Mouse (Mus musculus) heart, postnatal 0 days (tissue): ENCODE results near the gene Csnk1d. TPM values are rescaled to one million over a fixed set of nuclear protein-coding genes. Genes with fewer than 3 reads are reported as not detected.

Experiments used
- ATAC-seq: fragments of 200-750 bp; cut with Nextera tagmentation; 2 replicates; pipeline ENCODE4 v1.8.0; 2017; ENCODE audit warnings: low read depth, moderate number of reproducible peaks, moderate library complexity; ENCODE audit not compliant: insufficient read depth
- DNase-seq: peaks from one replicate; pipeline ENCODE4 v3.0.0-alpha.2; 2016; ENCODE audit warnings: low spot score
- H3K27ac ChIP-seq: fragments of 300-500 bp; sonication (generic); 2 replicates; pipeline ENCODE4 v1.5.1; 2014; ENCODE audit warnings: low read depth, mild to moderate bottlenecking
- H3K27me3 ChIP-seq: fragments of 300-500 bp; sonication (generic); 2 replicates; pipeline ENCODE4 v1.6.1; 2014; ENCODE audit warnings: low read length, mixed read lengths; ENCODE audit not compliant: control insufficient read depth, insufficient read depth
- H3K36me3 ChIP-seq: fragments of 300-500 bp; sonication (generic); replicated peaks from 2 replicates; pipeline ENCODE4 v1.6.1; 2014; ENCODE audit warnings: low read length, mixed read lengths; ENCODE audit not compliant: control insufficient read depth, insufficient read depth
- H3K4me1 ChIP-seq: fragments of 300-500 bp; sonication (generic); 2 replicates; pipeline ENCODE4 v1.6.1; 2014; ENCODE audit warnings: antibody characterized with exemption; ENCODE audit not compliant: control insufficient read depth, insufficient read depth
- H3K4me2 ChIP-seq: fragments of 300-500 bp; sonication (generic); 2 replicates; pipeline ENCODE4 v1.6.1; 2014; ENCODE audit warnings: low read depth, mild to moderate bottlenecking, low read length, moderate library complexity
- H3K4me3 ChIP-seq: fragments of 300-500 bp; sonication (generic); 2 replicates; pipeline ENCODE4 v1.5.1; 2014; ENCODE audit warnings: low read depth, low read length
- H3K9ac ChIP-seq: fragments of 300-500 bp; sonication (generic); replicated peaks from 2 replicates; pipeline ENCODE4 v1.6.1; 2014; ENCODE audit warnings: low read depth, low read length, mixed read lengths
- H3K9me3 ChIP-seq: fragments of 300-500 bp; sonication (generic); replicated peaks from 2 replicates; pipeline ENCODE4 v1.6.1; 2016; ENCODE audit warnings: low read length; ENCODE audit not compliant: control insufficient read depth
- CTCF ChIP-seq: IDR thresholded peaks from 2 replicates; pipeline ENCODE4 v1.5.1; 2016; ENCODE audit warnings: antibody characterized with exemption, control low read depth, low read depth
- EP300 ChIP-seq: IDR thresholded peaks from 2 replicates; pipeline ENCODE4 v1.6.1; 2016; ENCODE audit warnings: antibody characterized with exemption, low read depth
- WGBS: fragments of 180-500 bp; shearing (Covaris S2); extraction: QIAGEN DNeasy Blood & Tissue Kit; methylation state at CpG from one replicate; pipeline ENCODE4 v1.1.7; 2014; 5-methylcytosine and 5-hydroxymethylcytosine counted together
- polyA plus RNA-seq: library from polyadenylated mRNA; unstranded; fragments of >200 nt; fragmentation: Nextera tagmentation; extraction: Ambion mirVana; gene quantifications from 2 replicates; pipeline ENCODE4 v1.2.1, GENCODE M21; 2015
- total RNA-seq: library from RNA; depleted of rRNA; stranded (reverse); fragments of >200 nt; gene quantifications from 2 replicates; pipeline ENCODE4 v1.2.3, GENCODE M21; 2014; ENCODE audit warnings: low replicate concordance; rRNA removed

Gene Csnk1d
- total RNA-seq = 51.9 and 52.8 TPM in 2 replicates
- polyA plus RNA-seq = 42.0 and 46.7 TPM in 2 replicates

DNA sequence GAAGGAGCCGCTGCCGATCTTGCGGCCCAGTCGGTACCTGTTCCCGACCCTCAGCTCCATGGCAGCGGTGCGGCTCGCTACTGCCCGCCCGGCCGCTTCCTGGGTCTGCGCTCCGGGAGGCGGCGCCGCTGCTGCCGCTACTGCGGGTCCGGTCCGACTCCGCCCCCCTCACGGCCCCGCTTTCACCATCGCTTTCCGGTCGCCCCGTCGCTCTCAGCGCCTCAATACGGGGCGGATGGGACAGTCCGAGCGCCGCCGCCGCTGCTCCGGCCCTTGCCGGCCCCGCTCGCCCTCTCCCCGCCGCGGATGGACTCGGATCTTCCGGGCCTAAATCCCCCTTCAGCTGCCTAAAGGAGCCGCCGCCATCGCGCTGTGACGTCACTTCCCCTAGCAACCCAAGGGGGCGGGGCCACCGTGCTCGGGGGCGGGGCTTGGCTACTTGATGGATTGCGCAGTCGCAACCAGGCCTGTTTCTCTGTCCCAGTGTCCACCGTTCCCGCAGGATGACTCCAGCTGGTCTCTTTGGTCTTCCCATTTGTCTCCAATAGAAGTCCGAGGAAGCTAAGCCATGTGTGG, at the start of gene Csnk1d:
Gene Csnk1d, minus strand, starts transcription at position 380 of the 576 bp plus-strand sequence.
- H3K4me2 ChIP-seq = peak within 1 kb of the TSS; percentile 76
- H3K4me3 ChIP-seq = peak within 1 kb of the TSS; percentile 99
- H3K27me3 ChIP-seq = no peaks in the 10 kb centered on the region
- no peaks in the 10 kb centered on the region for H3K9me3 ChIP-seq
- DNase-seq (peak; percentile 93), ATAC-seq (peak; percentile 94)
- WGBS = 0% methylated on average over 57 of the region's 59 CpGs
- H3K27ac ChIP-seq = peak within 1 kb of the TSS; percentile 98
- peaks cover 35% of the 10 kb centered on the region for H3K4me1 ChIP-seq
- TF ChIP-seq EP300 (peak; percentile 75; the same call in 1 of the 2 replicates), CTCF (peak; percentile 7; the same call in 1 of the 2 replicates)
- peak within 1 kb of the TSS; percentile 100 for H3K9ac ChIP-seq
- peaks cover 5% of the 10 kb centered on the region; the same call in 1 of the 2 replicates for H3K36me3 ChIP-seq

DNA sequence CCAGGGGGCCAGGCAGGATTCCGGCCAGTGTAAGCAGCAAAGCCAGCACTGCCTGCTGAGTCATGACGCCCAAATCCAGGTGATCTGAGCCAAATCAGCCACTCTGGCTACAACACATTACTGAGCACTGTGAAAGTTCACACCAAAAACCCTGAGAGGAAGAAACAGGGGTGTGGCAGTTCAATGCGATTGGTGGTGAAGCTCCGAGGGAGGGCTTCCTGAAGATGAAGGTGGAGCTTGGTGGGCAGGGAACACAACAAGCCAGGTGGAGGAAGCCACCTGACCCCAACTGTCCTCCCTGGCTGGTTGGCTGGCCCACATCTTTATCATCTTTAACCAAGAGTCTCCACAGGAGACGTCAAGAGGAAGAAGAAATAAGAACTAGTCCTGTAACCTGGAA, 48.2 kb upstream of the Csnk1d start, which contains the start of gene Cd7:
Gene Cd7, minus strand, starts transcription at position 117 of the 400 bp plus-strand sequence.
- TF ChIP-seq EP300 (no peak), CTCF (no peak)
- H3K36me3 ChIP-seq = no peaks in the 10 kb centered on the region
- no peaks in the 10 kb centered on the region for H3K4me1 ChIP-seq
- H3K9me3 ChIP-seq = no peaks in the 10 kb centered on the region
- ATAC-seq (no peak), DNase-seq (no peak)
- H3K9ac ChIP-seq = no peak within 1 kb of the TSS
- no peak within 1 kb of the TSS for H3K4me2 ChIP-seq
- H3K27ac ChIP-seq = no peak within 1 kb of the TSS
- 0 out of 2 replicates have a peak, but pooled peaks cover 4% of the 10 kb centered on the region for H3K27me3 ChIP-seq
- 49% methylated on average over 5 of the region's 5 CpGs for WGBS
- no peak within 1 kb of the TSS for H3K4me3 ChIP-seq

- no peak for TF ChIP-seq EP300
- no peak for TF ChIP-seq CTCF
- Histone ChIP-seq H3K4me2 (no peak overlapping the region), H3K27ac (no peak overlapping the region), H3K27me3 (0 out of 2 replicates have a peak, but pooled peaks cover 4% of the 10 kb centered on the region), H3K9me3 (no peaks in the 10 kb centered on the region), H3K4me1 (no peaks in the 10 kb centered on the region), H3K9ac (no peak overlapping the region), H3K36me3 (no peaks in the 10 kb centered on the region), H3K4me3 (no peak overlapping the region)
- 84% methylated on average over 11 of the region's 11 CpGs for WGBS
- ATAC-seq (no peak), DNase-seq (no peak)
Observed at GRCm38 (mm10) chr11:121038366-121039240, 47.5 kb upstream of the Csnk1d start.

- 76% methylated on average over 5 of the region's 5 CpGs for WGBS
- TF ChIP-seq CTCF (no peak), EP300 (no peak)
Observed at GRCm38 (mm10) chr11:121033118-121033517, 42.0 kb upstream of the Csnk1d start.

DNA sequence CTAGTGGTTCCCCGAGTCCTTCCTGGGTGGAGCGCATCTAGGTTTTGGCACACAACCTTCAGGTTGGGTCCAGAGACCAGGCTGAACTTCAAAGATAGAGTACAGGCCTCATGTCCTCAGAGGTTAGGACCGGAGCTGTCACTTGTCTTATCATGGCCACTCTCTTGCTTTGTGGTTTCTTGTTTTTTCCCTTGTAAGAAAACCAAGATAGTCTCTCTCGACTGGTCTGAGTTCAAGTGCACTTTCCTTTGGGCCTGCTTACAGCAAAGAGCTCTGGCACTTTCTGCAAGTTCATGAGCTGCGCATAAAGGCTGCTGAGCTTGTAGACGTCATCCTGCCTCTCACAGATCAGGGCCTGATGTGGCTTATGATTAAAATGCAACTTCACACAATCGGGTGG, 36.1 kb upstream of the Csnk1d start:
- Histone ChIP-seq H3K4me1 (no peaks in the 10 kb centered on the region), H3K27ac (no peak overlapping the region), H3K4me2 (no peak overlapping the region), H3K4me3 (no peak overlapping the region), H3K36me3 (no peaks in the 10 kb centered on the region), H3K9me3 (no peaks in the 10 kb centered on the region), H3K9ac (no peak overlapping the region), H3K27me3 (no peaks in the 10 kb centered on the region)
- TF ChIP-seq EP300 (no peak), CTCF (no peak)
- ATAC-seq = no peak
- 74% methylated on average over 7 of the region's 7 CpGs for WGBS
- no peak for DNase-seq

More at GRCm38 (mm10) chr11:121033118-121033517, 42.0 kb upstream of the Csnk1d start:
- DNase-seq = no peak
- no peaks in the 10 kb centered on the region for H3K9me3 ChIP-seq
- H3K4me2 ChIP-seq = no peak overlapping the region
- no peak overlapping the region for H3K27ac ChIP-seq
- H3K4me3 ChIP-seq = no peak overlapping the region
- 0 out of 2 replicates have a peak, but pooled peaks cover 4% of the 10 kb centered on the region for H3K27me3 ChIP-seq
- no peak for ATAC-seq
- H3K36me3 ChIP-seq = no peaks in the 10 kb centered on the region
- H3K9ac ChIP-seq = no peak overlapping the region
- H3K4me1 ChIP-seq = no peaks in the 10 kb centered on the region
